Mouse (Mus musculus) olfactory bulb, adult 2 months (tissue): ENCODE results near the gene Hadh.

Experiments used
- CTCF ChIP-seq: fragments of 200-500 bp; IDR thresholded peaks from 2 replicates; pipeline ENCODE4 v1.5.1; 2012; ENCODE audit warnings: low read depth, mild to moderate bottlenecking, low read length, moderate library complexity; ENCODE audit not compliant: insufficient read depth
- POLR2A ChIP-seq: fragments of 200-500 bp; IDR thresholded peaks from 2 replicates; pipeline ENCODE4 v1.6.1; 2012; ENCODE audit warnings: mild to moderate bottlenecking, low read depth, low read length, moderate library complexity; ENCODE audit not compliant: insufficient read depth

- TF ChIP-seq POLR2A = no peak
- TF ChIP-seq CTCF = no peak
These were observed 69.6 kb downstream of the Hadh start for GRCm38 (mm10) chr3:131202311-131202710.
